Mouse (Mus musculus) heart, adult 2 months (tissue): Measurements from ENCODE around the gene Rpl18a.

Source experiments
- CTCF ChIP-seq: fragments of 200-600 bp; IDR thresholded peaks from 2 replicates; pipeline ENCODE4 v1.8.1; 2022; ENCODE audit warnings: antibody characterized with exemption, mild to moderate bottlenecking, moderate library complexity
- EP300 ChIP-seq: fragments of 200-500 bp; IDR thresholded peaks from 2 replicates; pipeline ENCODE4 v1.6.1; 2011; ENCODE audit warnings: low read depth, low read length, control low read depth; ENCODE audit not compliant: insufficient read depth
- POLR2A ChIP-seq: fragments of 200-500 bp; IDR thresholded peaks from 2 replicates; pipeline ENCODE4 v1.6.1; 2011; ENCODE audit warnings: mild to moderate bottlenecking, low read depth, low read length, control low read depth; ENCODE audit not compliant: insufficient read depth

DNA sequence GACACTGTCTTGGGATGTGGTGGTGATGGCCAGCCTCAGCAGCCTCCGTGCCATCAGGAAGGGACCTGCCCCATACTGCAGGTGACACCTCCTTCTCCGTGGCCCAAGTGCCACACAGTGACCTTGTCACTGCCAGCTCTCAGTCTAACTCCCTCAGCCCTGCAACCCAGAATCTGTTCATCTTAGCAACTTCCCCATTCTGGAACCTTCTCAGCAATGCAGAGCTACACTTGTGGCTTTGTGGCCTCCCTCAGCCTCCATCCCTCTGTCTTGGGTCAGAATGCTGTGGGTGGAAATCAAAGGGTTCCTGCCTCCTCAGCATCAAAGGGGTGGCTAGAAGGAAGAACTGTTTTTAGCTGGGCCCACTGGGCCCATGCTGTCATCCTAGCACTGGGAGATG lies 43.3 kb downstream of the Rpl18a start:
- no peak for TF ChIP-seq CTCF
- no peak for TF ChIP-seq POLR2A
- no peak for TF ChIP-seq EP300
